Mouse (Mus musculus): Measurements from ENCODE around the gene Ndrg3.
"Not testable (repeated sequence)": the region's sequence is repeated elsewhere in the genome, so short reads cannot be mapped to it uniquely, and the experiment has no call there.

The Ndrg3 gene

GRCm38 (mm10) chr2:156941523-156941922 lies 50.3 kb downstream of the Ndrg3 start:
- not testable (repeated sequence) for DNase-seq (ENCODE audit: extremely low spot score, low read depth, low spot score)

GRCm38 (mm10) chr2:156939926-156940325 lies 51.9 kb downstream of the Ndrg3 start:
- DNase-seq (ENCODE audit: extremely low spot score, low read depth, low spot score) = not testable (repeated sequence)

GRCm38 (mm10) chr2:156937795-156938194 lies 54.1 kb downstream of the Ndrg3 start:
- DNase-seq (ENCODE audit: extremely low spot score, low read depth, low spot score) = no peak

- DNase-seq (ENCODE audit: extremely low spot score, low read depth, low spot score) = no peak
Observed at GRCm38 (mm10) chr2:156935005-156935404, 56.9 kb downstream of the Ndrg3 start.

GRCm38 (mm10) chr2:156933426-156933825 lies 58.4 kb downstream of the Ndrg3 start:
- DNase-seq (ENCODE audit: extremely low spot score, low read depth, low spot score) = no peak

- DNase-seq (ENCODE audit: extremely low spot score, low read depth, low spot score) = no peak
Observed at GRCm38 (mm10) chr2:156931421-156931820, 60.4 kb downstream of the Ndrg3 start.

GRCm38 (mm10) chr2:156930549-156930948 lies 61.3 kb downstream of the Ndrg3 start:
- DNase-seq (ENCODE audit: extremely low spot score, low read depth, low spot score) = no peak

- no peak for DNase-seq (ENCODE audit: extremely low spot score, low read depth, low spot score)
Observed at GRCm38 (mm10) chr2:156929519-156930120, 62.2 kb downstream of the Ndrg3 start.

GRCm38 (mm10) chr2:156928606-156929005 lies 63.2 kb downstream of the Ndrg3 start:
- DNase-seq (ENCODE audit: extremely low spot score, low read depth, low spot score) = no peak

GRCm38 (mm10) chr2:156927663-156928062 lies 64.2 kb downstream of the Ndrg3 start:
- DNase-seq (ENCODE audit: extremely low spot score, low read depth, low spot score) = no peak

- not testable (repeated sequence) for DNase-seq (ENCODE audit: extremely low spot score, low read depth, low spot score)
Observed at GRCm38 (mm10) chr2:156925611-156926010, 66.2 kb downstream of the Ndrg3 start.

- DNase-seq (ENCODE audit: extremely low spot score, low read depth, low spot score) = not testable (repeated sequence)
Observed at GRCm38 (mm10) chr2:156925075-156925474, 66.8 kb downstream of the Ndrg3 start.

GRCm38 (mm10) chr2:156924210-156924898 lies 67.5 kb downstream of the Ndrg3 start:
- DNase-seq (ENCODE audit: extremely low spot score, low read depth, low spot score) = no peak

GRCm38 (mm10) chr2:156923057-156923456 lies 68.8 kb downstream of the Ndrg3 start:
- DNase-seq (ENCODE audit: extremely low spot score, low read depth, low spot score) = no peak

- DNase-seq (ENCODE audit: extremely low spot score, low read depth, low spot score) = no peak
Observed at GRCm38 (mm10) chr2:156919796-156920195, 72.1 kb downstream of the Ndrg3 start.

- not testable (repeated sequence) for DNase-seq (ENCODE audit: extremely low spot score, low read depth, low spot score)
Observed at GRCm38 (mm10) chr2:156919191-156919590, 72.7 kb downstream of the Ndrg3 start.

- DNase-seq (ENCODE audit: extremely low spot score, low read depth, low spot score) = no peak
Observed at GRCm38 (mm10) chr2:156918562-156918961, 73.3 kb downstream of the Ndrg3 start.

- DNase-seq (ENCODE audit: extremely low spot score, low read depth, low spot score) = no peak
Observed at GRCm38 (mm10) chr2:156916419-156917125, 75.3 kb downstream of the Ndrg3 start.

GRCm38 (mm10) chr2:156915559-156915958 lies 76.3 kb downstream of the Ndrg3 start:
- no peak for DNase-seq (ENCODE audit: extremely low spot score, low read depth, low spot score)

GRCm38 (mm10) chr2:156913191-156913590 lies 78.7 kb downstream of the Ndrg3 start:
- no peak for DNase-seq (ENCODE audit: extremely low spot score, low read depth, low spot score)

- DNase-seq (ENCODE audit: extremely low spot score, low read depth, low spot score) = not testable (repeated sequence)
Observed at GRCm38 (mm10) chr2:156905931-156906330, 85.9 kb downstream of the Ndrg3 start.
